Mouse (Mus musculus) embryo, embryonic 11.5 days (tissue): ENCODE results near the gene Tmem33.

ENCODE experiments used
- DNase-seq: peaks from one replicate; pipeline ENCODE4 v3.0.0-alpha.2; 2012; ENCODE audit warnings: low read depth, low spot score

Gene Tmem33

DNA sequence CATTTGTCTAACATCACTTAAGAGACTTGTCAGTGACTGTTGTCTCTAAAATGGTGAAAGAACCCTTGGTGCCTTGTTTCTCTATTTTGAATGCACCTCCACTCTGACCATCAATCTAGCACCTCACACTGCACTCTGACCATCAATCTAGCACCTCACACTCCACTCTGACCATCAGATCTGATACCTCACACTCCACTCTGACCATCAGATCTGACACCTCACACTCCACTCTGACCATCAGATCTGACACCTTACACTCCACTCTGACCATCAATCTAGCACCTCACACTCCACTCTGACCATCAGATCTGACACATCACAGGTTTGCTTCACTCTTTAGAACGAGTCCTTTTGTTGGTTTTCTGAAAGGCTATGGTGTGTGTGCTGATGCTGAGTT, 63.7 kb downstream of the Tmem33 start:
- DNase-seq, result no peak

DNA sequence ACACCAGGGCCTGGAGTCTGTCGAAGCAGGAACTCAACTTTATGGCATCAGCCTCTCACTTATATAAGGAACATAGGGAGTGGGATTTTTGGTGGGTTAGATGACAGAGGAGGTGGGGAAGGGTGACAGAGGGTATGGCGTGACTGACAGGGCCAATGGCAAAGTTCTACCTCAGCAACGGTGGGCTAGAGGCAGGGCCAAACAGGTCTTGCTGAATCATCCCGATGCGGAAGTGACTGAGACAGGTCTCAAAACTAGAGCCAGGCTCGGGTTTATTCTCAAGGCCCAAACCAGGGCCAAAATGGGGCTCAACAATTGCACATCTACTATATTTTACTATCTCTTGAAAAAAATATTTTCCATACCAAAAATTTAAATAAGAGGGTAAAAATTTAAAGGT, 80.4 kb downstream of the Tmem33 start:
- no peak for DNase-seq
